Mouse (Mus musculus): ENCODE measurements around the gene Mdm2. TPM values are rescaled to one million over a fixed set of nuclear protein-coding genes. Genes with fewer than 3 reads are reported as not detected.
"Not testable (repeated sequence)": the region's sequence is repeated elsewhere in the genome, so short reads cannot be mapped to it uniquely, and the experiment has no call there.

Mdm2 gene
- polyA plus RNA-seq, 2 experiments from 2014 or later = 47.3 to 54.7 TPM

DNA sequence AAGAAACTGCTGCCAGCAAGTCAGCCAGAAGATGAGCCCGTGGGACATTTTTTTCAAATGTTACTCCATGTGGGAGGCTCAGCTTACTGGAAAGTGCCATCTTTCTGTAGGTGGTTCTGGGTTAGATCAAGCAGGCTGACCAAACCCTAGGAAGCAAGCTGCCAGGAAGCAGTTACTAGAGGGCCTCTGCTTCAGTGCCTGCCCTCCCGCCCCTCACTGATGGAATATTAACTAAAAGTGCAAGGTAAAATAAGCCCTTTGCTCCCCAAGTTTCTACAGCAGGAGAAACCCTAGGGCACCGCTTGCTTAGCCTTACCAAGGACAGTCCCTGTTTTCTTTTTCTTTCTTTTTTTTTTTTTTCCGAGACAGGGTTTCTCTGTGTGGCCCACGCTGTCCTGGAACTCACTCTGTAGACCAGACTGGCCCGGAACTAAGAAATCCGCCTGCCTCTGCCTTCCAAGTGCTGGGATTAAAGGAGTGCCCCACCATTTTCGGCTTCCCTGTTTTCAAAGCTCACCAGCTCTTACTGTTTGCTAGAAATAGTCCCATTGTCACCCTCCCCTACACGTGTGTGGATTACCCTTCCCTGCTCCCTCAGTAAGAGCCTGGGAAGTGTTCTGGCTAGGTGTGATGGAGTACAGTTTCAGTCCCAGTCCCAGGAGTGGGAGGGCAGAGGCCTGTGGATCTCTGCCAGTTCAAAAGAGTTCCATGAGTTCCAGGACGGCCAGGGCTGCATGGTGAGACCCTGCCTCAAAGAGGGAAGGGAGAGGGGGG lies 37.9 kb upstream of the Mdm2 start:
- ATAC-seq = no peak

DNA sequence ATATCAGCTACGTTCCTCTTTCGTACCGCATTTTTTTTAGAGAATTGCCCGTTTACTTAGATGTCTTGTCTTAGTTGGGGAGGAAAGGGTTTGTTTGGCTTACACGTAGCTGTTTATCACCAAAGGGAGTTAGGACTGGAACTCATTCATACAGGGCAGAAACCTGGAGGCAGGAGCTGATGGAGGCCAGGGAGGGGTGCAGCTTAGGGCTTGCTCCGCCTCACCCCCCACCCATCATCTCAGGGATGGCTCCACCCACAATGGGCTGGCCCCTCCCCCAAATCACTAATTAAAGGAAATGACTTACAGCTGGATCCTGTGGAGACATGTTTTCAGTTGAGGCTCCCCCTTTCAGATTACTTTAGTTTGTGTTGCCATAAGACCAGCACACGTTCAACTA lies 37.2 kb upstream of the Mdm2 start:
- no peak for ATAC-seq

DNA sequence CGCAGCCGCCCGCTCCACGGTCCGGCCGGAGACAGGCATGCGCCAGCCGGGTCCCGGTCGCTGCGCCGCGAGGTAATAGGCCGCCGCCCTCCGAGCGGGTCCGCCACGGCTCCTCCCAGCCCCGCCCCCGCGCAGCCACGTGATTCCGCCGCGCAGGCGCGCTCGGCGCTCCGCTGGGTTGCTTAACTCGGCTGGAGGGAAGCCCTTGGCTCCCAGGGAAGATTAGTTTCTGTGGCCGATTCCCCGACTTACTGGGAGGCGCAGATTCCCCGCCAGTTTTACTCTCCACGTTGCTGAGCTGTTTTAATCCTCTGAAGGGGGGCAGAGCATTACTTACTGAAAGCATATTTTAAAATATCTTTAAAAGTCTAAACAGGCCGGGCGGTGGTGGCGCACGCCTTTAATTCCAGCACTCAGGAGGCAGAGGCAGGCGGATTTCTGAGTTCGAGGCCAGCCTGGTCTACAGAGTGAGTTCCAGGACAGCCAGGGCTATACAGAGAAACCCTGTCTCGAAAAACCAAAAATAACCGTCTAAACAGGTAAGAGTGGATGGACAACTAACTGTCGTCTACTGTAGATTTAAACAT lies 35.8 kb upstream of the Mdm2 start, which contains the start of gene Slc35e3:
Slc35e3 (minus strand) TSS at position 69 of the 587 bp plus-strand sequence.
- peak; percentile 96 for ATAC-seq

DNA sequence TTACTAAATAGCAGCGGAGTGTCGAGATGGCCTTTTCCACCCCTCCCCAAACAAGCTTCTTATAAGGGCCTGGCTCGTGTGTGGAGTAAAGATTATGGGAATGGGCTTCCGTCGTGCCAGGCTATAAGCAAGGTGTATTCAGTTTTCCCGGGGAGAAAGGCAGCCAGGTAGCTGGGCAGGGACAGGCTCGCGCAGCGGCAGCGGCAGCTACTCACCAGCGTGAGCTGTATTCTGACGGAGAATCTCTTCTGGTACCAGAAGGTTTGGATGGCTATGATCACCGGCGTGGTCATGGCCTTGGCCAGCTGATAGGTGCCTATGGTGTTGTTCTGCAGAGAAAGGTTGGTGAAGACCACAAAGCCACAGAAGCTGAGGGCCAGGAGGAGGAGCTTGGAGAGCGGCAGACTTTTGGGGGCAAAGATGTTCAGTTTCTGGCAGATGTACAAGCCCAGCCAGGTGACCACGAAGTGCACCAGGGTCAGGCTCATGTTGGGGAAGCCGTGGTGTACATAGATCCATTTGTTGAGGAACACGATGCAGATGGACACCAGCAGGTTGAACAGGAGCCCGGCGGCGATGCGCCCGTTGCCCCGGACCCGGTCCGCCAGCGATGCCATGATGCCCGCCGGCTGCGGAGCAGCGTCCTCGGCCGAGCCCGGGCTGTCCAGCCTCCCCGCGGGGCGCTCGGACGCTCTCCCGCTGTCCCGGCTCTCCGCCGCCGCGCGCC lies 35.2 kb upstream of the Mdm2 start:
- ATAC-seq = peak; percentile 41

DNA sequence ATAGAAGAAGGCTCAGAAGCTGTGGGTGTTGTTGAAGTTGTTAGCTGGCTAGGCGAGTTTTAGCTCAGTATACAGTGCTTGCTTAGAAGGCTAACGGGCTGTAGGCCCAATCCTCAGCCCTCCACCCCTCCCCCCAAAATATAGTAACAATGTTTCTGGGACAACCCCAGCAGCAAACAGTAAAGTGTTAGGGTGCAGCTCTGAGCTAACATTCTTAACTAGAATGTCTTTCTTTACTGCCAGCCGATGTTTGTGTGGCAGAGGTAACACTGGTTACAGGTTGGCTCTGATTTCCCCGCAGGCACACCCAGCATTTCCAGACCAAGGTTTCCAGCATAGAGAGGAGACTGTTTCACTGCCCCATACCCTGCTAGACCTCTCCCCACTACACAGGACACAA lies 33.4 kb upstream of the Mdm2 start:
- no peak for ATAC-seq

DNA sequence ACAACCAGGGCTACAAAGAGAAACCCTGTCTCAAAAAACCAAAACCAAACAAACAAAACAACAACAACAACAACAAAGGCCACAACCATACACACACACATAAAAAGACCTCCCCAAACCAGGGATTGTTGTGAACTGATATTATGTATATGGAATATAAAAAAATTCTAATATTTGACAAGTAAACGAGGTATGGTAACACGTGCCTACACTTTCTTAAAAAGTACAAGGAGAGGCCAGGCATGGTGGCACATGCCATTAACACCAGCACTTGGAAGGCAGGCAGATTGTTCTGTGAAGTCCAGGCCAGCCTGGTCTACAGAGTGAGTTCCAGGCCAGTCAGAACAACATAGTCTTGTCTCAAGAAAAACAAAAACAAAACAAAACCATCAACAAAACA lies 32.6 kb upstream of the Mdm2 start:
- no peak for ATAC-seq

DNA sequence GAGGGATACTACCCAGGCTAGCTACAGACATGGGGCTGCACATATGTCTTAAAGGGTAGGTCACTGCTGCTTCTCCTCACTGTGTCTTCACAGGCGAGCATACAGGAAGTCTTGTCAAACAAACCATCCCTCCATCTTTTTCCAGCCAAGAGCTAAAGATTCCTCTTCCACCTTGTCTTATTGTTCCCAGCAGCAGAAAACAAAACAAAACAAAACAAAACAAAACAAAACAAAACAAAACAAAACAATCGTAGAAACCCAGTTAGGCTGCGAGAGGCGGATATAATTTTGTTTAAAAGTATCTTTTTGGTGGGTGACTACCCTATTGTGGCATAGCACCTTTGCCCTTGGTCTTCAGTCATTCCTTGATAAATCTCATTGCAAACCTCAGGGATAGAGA lies 32.1 kb upstream of the Mdm2 start:
- ATAC-seq = no peak

DNA sequence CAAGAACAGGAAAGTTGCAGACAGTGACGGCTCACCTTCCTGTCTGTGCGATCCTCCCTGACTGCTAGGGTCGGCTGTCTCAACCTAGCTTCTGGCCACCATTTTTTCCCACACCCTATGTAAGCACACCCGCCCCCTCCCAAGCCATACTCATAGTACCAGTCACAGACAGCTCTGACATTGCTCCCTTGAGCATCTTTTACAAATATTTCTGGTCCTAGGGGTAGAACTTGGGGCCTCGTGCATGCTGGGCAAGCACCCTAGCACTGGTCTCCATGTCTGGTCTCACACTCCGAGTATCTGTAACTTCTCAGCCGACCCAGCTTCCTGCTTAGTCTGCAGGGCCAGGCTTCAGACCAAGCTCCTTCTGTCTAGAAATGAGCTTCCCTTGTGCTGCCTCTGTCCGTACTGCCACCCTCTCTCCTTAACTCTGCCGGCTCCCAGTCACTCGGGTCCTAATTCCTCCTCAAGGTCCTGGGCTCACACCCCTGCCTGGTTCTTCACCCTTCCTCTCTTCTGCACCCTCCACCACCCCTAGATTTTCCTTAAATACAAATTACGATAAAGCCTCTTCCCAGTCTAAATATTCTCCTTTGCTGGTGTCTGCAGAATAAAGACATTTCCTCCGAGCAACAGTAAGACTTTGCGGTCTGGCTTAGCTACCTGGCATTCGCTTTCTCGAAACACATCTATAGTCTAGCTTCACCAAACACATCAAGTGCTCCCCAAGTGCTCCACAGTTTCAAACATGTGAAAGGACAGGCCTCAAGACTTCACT lies 31.3 kb upstream of the Mdm2 start:
- ATAC-seq = no peak

DNA sequence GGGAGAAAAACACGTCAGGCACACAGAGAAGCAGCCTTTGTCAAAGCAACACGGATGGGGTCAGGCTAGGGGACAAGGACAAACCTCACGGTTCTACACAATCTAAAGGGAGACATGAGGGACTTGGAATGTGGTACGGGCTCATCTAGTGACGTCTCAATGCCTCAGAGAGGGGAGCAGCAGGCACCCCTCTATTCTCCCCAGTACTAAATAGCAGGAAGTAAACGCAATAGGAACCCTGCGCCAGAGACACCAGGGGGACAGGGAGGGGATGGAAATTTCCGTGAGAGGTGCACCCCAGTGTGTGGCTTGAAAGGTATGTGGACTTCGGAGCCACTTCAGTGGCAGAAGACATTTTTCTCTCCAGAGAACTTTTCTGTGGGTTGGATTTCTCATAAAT lies 30.4 kb upstream of the Mdm2 start:
- ATAC-seq = no peak

DNA sequence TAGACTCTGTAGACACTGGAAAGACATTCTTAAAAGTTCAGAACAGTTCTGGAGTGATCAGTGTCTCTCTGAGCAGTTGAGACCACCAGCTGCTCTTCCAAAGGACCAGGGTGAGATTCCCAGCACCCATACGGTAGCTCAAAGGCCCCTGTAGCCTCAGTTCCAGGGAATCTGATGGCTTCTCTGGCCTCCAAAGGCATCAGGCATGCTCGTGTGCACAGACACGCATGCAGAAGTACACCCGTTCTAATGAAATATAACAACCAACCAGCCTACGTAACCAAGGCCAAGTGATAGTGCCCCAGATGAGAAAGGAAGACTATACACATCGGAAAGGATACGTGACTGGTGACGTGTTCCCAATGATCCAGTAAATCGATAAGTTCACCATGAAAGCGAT lies 29.6 kb upstream of the Mdm2 start:
- no peak for ATAC-seq

DNA sequence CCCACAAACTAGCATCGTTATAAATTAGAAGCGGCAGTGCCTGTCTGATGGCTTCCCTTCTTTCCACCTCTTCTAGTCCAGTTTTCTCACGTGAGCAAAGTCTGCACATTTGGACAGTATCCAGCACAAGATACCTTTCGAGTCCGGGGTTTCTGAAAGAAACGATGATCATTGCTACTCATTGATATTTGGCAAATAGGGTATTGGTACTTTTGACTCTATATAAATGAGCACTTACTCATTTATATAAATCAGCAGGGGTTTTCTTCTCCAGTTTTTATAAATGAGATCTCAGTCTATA lies 29.0 kb upstream of the Mdm2 start:
- ATAC-seq = no peak

DNA sequence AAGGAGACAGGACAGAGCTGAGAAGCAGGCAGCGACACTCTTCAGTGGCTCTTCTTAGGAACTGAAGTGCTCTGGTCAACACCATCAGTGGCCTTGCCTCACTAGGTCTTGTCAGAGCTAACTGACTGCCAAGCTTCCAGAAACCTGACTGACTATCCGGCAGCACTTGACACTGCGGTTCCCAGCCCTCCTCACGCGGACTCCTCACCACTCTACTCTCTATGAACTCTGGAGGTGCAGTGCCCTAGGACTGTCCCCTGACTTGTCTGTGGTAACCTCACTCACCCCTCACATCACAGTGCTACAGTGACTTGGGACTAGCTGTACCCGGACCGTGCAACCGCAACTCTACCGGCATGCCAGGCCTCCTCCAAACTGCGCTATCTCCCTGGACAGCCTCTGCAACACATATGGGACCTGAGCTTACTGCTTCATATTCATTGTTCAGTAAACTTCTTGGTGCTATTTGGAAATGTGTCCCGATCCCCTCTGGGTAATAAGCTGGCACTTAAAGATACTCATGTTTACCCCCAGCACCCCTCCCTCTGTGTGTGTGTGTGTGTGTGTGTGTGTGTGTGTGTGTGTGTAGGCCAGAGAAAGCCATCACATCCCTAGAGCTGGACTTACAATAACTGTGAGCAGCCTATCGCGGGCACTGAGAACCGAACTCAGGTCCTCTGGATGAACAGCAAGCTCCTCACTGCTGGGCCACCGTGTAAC lies 28.5 kb upstream of the Mdm2 start:
- no peak for ATAC-seq

DNA sequence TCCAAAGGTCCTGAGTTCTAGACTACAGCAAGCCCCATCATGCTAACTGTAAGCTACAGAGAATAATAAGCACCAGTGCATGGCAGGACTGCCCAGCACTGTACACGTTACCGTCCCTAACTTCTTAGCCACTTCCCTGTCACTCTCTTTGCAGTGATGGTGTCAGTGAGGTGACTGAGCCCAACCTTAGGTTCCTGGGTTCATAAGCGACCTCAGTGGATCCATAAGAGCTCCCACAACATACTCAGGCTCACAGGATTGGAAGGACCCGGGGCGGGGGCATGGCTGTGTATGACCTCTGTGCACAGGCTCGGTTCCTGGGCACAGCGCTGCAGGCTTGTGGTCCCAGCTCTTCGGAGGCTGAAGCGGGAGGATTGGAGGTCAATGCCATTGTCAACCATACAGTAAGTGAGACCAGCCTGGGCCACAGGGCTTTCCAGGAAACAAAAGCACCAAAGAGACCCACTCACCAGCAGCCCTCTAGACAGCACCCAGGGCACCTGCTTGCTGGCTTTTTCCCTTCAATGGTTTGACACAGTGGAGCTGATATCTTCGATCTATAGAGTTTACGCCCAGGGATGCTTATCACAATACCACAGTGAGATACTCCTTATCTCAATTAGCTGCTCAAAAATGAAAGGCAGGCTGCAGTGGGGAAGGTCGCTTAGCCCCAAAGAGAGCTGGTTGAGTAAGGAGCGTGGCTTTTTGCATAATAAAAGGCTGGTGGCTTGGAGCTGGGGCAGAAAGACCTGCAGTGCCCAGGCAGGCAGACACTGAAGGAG lies 27.8 kb upstream of the Mdm2 start:
- no peak for ATAC-seq

DNA sequence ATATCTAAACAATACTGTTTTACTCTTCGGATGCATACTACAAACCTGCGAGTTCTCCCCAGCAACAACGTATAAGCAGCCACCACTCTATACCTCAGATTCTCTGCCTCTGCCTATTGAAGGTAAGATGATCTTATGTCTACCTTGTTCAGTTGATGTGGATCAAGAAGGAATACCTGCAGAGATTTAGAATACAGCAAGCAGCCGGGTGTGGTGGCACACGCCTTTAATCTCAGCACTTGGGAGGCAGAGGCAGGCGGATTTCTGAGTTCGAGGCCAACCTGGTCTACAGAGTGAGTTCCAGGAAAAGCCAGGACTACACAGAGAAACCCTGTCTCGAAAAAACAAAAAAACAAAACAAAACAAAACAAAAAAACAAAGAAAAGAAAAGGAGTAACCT lies 26.9 kb upstream of the Mdm2 start:
- not testable (repeated sequence) for ATAC-seq

DNA sequence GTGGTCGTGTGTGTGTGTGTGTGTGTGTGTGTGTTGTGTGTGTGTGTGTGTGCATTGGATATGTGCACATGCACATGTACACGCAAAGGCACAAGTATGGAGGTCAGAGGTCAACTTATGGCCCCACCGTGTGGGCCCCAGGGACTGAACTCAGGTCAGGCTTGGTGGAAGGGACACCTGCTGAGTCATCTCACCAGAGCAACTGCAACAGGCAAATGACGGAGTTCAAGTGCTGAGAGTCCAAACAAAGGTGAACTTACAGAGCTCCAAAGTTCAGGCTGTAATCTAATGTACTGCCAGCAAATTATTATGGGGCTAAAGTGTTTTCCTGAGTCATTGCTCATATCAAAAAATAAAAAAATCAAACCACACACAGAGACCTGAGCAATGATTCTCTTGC lies 26.5 kb upstream of the Mdm2 start:
- no peak for ATAC-seq

DNA sequence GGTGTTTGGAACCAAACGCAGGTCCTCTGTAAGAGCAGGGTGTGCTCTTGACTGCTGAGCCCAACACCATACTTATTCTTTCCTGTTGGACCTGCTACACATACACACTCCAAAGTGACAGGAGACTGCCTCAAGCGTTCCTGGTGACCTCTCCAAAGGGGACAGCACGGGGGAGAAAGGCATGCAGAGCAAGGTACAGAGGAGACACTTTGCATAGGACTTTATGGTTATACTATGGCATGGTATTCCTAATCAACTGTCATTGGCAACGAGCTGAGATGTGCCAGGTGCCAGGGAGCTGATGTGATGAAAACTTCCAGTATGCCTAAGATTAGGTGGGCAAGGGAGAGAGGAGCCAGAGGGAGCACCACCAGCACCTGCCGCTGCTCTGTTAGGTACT lies 26.0 kb upstream of the Mdm2 start:
- no peak for ATAC-seq

DNA sequence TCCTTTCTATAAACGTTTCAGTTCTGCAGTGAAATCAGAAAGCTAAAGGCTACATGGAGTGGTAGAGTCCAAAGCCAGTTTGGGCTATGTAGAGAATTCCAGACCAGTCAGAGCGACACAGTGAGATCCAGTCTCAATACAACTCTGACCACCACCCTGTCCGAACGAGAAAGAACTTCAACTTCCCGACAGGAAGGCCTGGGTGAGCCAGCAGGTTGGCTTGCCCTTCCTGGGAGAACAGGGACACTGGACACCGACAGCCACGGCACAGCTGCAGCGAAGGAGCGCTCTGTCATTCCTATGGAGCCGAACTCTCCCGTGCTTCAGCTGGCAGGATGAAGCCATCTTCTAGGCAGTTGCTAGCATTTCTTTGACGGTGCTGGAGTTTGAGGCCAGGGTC lies 24.8 kb upstream of the Mdm2 start:
- not testable (repeated sequence) for ATAC-seq

DNA sequence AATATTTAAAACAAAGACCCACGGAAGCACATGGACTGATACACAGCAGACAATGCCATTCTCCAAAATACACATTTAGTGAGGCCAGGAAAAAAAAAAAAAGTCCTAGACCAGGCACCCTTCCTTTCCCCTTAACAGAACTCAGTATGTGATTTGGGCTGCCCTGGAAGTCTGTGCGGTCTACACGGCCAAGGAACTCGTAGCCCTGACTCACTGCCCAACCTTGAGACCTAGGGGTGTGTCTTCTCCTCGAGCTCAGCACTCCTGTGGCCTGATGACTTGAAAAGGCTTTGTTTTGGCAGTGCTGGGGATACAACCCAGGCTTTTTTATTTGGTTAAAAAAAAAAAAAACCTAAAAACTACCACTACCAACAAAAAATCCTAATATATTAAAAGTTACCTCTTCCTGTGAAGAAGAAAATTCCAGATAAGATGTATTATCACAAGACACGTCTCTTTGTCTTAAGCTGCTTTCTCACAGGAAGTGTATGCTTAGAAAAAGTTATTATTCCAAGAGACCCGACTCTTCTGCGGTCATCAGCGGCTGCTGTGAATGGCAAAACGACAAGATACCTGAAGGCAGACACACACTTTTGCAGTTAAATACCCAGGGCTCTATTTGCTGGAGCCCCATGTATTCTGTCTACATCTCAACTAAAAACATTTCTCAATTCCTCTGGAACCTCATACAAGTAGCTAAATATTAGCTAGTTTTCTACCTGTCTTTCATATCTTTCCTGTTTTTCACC lies 23.7 kb upstream of the Mdm2 start:
- ATAC-seq = not testable (repeated sequence)

DNA sequence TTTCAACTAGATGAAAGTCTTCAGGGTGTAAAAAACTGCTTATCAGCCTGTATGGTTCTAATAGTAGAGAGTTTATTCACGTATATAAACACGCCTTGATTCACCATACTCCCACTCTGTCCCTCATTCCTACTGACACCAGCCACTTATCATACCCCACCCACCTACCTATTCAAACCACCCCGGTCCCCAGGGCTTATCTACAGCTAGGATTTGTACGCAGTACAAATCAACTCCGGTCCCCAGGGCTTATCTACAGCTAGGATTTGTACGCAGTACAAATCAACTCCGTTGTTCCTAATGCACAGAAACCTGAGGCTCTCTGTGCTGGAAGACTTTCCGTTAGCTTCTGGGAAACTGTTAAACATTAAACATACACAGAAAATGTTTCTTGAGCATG lies 23.1 kb upstream of the Mdm2 start:
- not testable (repeated sequence) for ATAC-seq

DNA sequence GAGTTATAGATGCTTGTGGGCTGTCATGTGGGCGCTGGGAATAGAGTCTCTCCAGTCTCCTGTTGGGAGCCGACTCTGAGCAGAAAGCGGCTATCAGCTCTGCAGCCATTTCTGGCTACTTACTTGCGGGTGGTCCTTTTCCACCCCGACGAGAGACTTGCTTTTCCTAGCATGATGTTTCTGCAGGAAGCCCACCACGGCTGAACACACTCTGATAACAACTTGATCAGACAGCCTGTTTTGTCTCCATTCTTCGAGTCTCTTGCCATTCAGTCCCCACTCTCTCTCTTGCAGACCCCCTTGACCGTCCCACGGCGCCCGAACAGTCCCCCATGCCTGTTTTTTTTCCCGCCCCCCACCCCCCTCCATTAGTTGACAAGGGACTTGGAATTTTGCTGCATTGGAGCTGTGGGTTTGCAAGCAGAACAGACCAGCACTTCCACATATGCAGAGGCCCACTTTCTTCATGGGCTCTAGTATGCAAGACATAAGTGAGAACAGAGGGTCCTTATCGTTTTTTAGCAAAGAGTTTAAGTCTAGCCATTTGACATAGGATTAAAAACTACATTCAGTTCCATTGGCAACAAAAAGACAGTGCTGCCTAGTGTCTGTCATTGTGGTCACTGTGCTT lies 22.5 kb upstream of the Mdm2 start:
- no peak for ATAC-seq

DNA sequence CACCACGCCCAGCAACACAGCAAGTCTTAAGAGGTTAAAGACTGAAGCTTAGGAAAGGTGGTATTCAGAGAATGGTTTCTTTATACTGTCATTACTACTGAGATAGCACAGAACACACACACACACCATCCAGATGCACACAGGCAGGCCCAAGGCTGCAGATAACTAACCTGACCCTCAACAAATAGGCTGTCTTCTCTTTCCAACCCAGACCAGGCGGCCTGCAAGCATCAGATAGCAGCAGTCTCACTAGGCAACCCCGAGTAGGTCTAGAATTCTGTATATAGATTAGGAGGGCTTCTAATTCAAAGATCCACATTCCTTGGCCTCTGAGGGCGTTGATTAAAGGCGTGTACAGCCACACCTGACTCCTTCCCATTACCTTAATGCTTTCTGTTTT lies 21.6 kb upstream of the Mdm2 start:
- ATAC-seq = no peak

All from CD4-positive, CD25-positive, alpha-beta regulatory T cell, adult 4 months (primary cell).